Mouse (Mus musculus) activated CD4-positive, CD25-positive, alpha-beta regulatory T cell, adult 4 months (primary cell): ENCODE measurements around the gene Hilpda. TPM values are rescaled to one million over a fixed set of nuclear protein-coding genes. Genes with fewer than 3 reads are reported as not detected.

Experiments
- polyA plus RNA-seq, 2 experiments: library from polyadenylated mRNA; unstranded; fragments of 100-300 nt; shearing (Covaris generic); gene quantifications; one replicate each; pipeline ENCODE4 v1.2.1; 2017

The Hilpda gene
- polyA plus RNA-seq, 2 experiments from 2014 or later, result 28.1 to 33.4 TPM

Other genes with a start within 250 kb of the Hilpda start
- gene Lep, start 212.3 kb upstream of the Hilpda start, polyA plus RNA-seq, result not detected
- 10 to 100 TPM; 44.7 to 54.4 TPM for gene Rbm28, start 107.5 kb upstream of the Hilpda start, polyA plus RNA-seq
- not detected for gene Prrt4, start 92.9 kb upstream of the Hilpda start, polyA plus RNA-seq
- gene Impdh1, start 56.1 kb upstream of the Hilpda start, polyA plus RNA-seq, result 10 to 100 TPM; 13.0 to 16.5 TPM
- 1 to 10 TPM in 1 of 2 experiments, not detected in 1; 1.1 TPM for gene Fam71f2, start 7.1 kb downstream of the Hilpda start, polyA plus RNA-seq
- gene Fam71f1, start 46.7 kb downstream of the Hilpda start, polyA plus RNA-seq, result not detected
- 10 to 100 TPM; 55.9 to 61.0 TPM for gene Calu, start 75.6 kb downstream of the Hilpda start, polyA plus RNA-seq
- gene Opn1sw, start 116.0 kb downstream of the Hilpda start, polyA plus RNA-seq, result under 1 TPM; 0.23 to 0.52 TPM
- under 1 TPM; 0.21 to 0.54 TPM for gene Ccdc136, start 123.8 kb downstream of the Hilpda start, polyA plus RNA-seq
- not detected for gene Flnc, start 160.8 kb downstream of the Hilpda start, polyA plus RNA-seq
- 100 to 1,000 TPM; 373 to 399 TPM for gene Atp6v1f, start 195.2 kb downstream of the Hilpda start, polyA plus RNA-seq
- not detected for gene Atp6v1fnb, start 198.9 kb downstream of the Hilpda start, polyA plus RNA-seq
- gene Kcp, start 235.5 kb downstream of the Hilpda start, polyA plus RNA-seq, result under 1 TPM in 1 of 2 experiments, not detected in 1; 0.12 TPM